Mouse (Mus musculus) testis, postnatal 10 days (tissue): Measurements from ENCODE around the gene Ccdc170.

ENCODE experiments used
- DNase-seq: peaks from one replicate; pipeline ENCODE4 v3.0.0; 2021; ENCODE audit warnings: low spot score

Ccdc170 gene

GRCm38 (mm10) chr10:4520394-4521102 is 38.2 kb downstream of the Ccdc170 start:
- DNase-seq: no peak

GRCm38 (mm10) chr10:4522116-4522515 is 39.8 kb downstream of the Ccdc170 start:
- DNase-seq: no peak

- no peak for DNase-seq
Observed at GRCm38 (mm10) chr10:4523078-4523477, 40.8 kb downstream of the Ccdc170 start.

DNA sequence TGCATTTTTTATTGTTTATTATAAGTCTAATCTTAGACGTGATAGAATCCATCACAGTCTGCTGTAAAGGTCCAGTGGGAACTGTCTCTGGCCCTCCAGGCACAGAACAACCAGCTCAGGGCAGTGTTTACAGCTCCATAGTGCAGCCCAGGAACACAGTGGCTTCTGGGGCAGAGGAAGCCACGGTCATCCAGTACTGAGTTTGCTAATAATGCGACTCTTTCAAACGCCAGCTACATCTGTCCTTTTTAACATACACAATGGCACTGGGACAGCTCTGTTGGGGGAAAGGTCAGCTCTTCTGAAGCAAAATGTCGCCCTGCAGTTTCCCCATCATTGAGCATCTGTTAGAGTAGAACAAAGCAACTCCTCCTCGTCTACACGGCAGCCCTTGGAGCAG is 45.7 kb downstream of the Ccdc170 start:
- no peak for DNase-seq

GRCm38 (mm10) chr10:4530638-4531235 is 48.4 kb downstream of the Ccdc170 start:
- DNase-seq: peak; percentile 48

DNA sequence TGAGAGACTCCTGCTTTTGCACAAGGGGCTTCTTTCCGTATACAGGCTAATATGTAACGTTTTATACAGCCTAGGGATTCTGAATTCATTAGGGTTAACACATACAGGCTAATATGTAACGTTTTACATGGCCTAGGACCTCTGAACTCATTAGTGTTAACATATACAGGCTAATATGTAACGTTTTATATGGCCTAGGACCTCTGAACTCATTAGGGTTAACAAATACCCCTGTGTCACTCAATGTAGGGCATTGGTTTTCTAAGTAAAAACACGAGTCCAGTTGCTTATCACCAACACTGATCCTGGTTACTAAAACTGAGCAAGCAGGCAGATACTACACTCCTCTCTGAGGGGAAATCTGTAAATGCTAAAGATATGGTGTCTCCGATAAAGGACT is 49.6 kb downstream of the Ccdc170 start:
- no peak for DNase-seq

GRCm38 (mm10) chr10:4532731-4533130 is 50.4 kb downstream of the Ccdc170 start:
- DNase-seq: no peak

DNA sequence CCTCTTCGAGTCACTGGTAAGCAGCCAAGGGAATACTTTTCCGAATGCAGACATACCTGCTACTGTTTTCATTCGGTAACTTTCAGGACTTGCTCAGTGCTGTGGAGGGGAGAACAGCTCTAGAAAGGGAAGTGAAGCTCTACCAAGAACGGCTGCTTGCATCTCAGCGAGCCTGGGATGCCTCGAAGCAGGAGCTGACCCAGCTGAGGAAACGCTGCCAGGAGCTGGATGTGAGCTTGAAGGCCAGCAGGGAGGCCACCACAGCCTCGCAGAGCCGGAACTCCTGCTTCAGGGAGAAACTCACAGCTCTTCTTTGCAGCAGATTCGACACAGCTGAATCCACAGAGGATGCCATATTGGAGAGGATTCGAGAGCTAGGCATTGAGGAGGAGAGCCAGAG is 51.6 kb downstream of the Ccdc170 start:
- peak; percentile 66 for DNase-seq

GRCm38 (mm10) chr10:4545550-4545949 is 63.2 kb downstream of the Ccdc170 start:
- DNase-seq: peak; percentile 56

DNA sequence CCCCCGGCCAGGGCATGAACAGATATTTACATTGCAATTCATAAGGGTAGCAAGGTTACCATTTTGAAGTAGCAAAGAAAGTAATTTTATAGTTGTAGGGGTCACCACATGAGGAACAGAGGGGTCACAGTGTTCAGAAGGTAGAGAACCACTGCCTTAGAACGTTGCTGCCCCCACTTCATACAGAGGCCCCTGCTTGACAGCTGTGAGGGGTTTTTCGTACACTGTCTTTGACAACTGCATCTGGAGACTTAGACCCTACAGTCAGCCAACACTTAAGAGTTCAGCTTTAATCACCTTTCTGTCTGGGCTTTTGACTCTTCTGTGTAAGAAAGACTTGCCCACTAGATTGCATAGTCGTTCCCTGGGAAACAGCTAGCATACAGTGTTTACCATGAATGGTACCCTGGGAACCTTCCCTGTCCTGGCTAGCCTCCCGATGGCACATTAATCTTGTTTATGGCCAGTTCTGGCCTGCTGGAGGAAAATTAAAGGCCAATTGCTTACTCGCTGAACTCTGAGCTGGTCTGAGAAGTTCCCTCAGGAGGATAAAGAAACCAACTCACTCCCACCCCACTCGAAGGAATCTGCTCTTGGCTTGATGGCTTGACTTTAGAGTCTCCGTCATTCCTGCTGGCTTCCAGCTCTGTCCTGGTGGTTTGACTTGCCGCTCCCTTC is 71.3 kb downstream of the Ccdc170 start:
- DNase-seq: no peak

DNA sequence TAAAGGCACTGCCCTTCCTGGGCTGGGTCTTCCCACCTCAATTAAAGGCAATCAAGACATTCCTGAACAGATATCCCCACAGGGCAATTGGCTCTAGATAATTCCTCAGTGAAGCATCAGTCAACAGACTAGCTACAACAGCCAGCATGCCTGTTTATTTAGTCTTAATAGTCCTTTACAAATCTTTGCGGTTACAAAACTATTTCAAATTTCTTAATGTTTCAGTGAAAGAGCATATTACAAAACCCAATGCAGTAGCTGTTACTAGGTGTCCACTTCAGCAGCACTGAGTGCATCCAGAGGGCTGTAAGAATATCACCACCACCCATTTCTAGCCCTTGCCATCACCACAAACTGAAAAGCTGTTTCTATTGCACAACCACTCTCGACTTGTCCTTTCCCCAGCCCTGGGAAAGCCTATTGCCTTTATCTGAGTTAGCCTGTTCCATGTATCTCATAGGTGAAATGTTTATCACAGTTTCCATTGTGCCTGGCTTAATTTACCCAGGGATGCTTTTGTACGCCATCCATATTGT is 74.6 kb downstream of the Ccdc170 start:
- no peak for DNase-seq

GRCm38 (mm10) chr10:4559132-4559531 is 76.8 kb downstream of the Ccdc170 start:
- no peak for DNase-seq

DNA sequence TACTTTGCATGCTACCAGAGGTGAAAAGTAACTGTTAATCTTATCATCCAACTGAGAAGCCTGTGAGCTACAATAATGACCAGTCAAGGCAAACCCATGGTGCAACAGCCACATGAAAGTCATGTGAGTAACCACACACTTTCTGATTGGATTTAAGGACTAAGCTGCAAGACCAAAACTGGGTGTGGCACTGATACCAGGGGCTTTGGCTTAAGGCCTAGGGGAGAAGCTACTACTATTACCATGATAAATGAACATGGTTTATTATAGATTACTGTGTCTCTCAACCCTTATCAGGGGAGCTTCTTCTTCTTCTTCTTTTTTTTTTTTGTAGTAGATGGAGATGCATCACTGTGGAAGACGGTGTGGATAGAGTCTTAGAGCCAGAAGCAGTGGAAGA is 82.8 kb downstream of the Ccdc170 start:
- no peak for DNase-seq

DNA sequence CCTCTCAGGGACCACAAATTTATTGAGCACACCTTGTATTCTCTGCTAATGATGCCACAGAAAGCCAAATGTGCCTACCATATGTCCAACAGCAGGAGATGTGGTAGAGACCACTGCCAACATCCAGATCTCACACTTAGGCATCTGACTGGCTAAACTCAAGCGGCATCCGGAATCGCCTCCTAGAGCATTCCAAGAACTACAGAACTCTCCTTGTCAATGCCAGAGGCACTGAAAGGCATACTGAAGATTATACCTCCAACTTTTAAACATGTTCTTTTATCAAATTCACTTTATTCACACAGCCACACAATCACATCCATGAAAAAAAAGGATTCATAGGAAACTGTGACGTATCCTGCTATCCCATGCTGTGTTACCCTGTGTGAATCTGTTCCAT is 88.5 kb downstream of the Ccdc170 start:
- DNase-seq: no peak

- no peak for DNase-seq
Observed at GRCm38 (mm10) chr10:4571304-4571703, 89.0 kb downstream of the Ccdc170 start.

GRCm38 (mm10) chr10:4581905-4582304 is 99.6 kb downstream of the Ccdc170 start:
- no peak for DNase-seq

DNA sequence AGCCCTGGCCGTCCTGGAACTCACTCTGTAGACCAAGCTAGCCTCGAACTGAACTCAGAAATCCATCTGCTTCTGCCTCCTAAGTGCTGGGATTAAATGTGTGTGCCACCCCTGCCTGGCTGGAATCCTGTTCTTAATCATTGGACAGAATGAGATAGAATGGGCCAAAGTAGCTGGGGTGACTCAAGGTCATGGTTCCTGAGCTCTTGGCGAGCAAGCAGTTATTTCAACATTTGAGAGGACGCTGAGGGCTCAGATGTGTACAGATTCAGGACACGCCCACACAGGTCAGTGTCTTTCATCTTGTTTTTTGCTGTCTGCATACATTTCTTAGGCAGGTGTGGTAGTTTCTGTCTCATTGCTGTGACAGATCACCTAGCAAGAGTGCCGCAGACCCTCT is 104.4 kb downstream of the Ccdc170 start:
- no peak for DNase-seq

DNA sequence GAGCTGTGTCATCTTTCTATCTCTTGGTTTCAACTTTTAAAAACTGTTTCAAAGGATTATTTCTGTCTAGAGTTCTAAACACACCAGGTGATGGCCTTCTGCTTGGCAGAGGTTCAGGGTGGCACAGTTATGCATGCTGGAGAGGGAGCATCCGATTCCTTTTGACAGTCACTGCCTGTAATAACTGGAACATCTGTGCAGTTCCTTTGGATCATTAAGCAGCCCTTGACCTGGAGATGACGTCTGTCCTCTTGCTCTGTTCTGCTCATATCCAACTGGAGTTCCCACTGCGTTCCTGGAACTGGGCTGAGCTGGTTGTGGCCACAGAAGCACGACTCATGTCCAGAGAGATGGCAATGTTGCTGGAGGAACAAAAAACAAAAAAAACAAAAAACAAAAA is 107.3 kb downstream of the Ccdc170 start:
- DNase-seq: no peak

DNA sequence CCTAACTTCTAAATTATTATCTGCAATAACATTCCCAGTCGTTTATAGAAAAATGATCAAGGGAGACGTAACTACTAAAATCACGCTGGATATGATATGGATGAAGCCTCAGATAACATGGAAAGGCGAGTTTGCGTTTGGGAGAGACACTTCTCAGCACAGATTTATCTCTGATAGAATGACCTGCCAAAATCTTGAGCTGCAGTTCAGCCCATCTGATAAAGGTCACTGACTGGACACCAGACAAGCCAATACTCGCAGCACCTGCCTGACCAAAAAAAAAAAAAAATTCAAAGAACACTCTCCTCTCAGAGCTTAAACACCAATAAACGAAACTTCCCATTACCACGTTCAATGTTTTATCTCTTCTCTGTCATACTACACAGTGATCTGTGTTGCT is 108.7 kb downstream of the Ccdc170 start:
- no peak for DNase-seq

DNA sequence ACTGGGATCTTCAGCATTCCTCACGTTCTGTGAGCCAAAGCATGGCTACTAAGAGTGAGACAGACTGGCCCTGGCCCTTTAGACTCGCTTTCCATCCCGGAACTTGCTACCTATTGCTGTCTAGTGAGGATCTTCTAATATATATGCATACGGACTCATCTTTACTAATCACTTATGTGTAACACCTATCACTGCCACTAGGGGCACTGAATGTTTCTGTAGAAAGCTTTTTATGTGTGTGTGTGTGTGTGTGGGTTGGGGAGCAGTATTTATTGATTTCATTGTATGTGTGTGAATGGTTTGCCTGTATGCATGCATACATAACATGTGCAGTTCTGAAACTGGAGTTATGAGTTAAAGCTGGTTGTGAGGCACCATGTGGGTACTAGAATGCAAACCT is 111.5 kb downstream of the Ccdc170 start:
- DNase-seq: no peak

DNA sequence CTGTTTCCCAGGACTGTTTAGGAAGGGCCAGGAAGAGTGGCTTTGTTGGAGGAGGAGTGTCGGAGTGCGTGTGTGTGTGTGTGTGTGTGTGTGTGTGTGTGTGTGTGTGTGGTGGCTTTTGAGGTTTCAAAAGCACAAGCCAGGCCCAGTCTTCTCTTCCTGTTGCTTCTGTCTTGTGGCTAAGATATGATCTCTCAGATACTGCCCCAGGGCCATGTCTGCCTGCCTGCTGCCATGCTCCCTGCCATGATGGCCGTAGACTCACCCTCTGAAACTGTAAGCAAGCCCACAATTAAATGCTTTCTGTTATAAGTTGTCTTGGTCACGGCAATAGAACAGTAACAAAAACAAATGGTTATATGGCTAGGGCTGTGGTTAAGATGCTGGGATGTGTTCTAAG is 114.9 kb downstream of the Ccdc170 start:
- DNase-seq: no peak

DNA sequence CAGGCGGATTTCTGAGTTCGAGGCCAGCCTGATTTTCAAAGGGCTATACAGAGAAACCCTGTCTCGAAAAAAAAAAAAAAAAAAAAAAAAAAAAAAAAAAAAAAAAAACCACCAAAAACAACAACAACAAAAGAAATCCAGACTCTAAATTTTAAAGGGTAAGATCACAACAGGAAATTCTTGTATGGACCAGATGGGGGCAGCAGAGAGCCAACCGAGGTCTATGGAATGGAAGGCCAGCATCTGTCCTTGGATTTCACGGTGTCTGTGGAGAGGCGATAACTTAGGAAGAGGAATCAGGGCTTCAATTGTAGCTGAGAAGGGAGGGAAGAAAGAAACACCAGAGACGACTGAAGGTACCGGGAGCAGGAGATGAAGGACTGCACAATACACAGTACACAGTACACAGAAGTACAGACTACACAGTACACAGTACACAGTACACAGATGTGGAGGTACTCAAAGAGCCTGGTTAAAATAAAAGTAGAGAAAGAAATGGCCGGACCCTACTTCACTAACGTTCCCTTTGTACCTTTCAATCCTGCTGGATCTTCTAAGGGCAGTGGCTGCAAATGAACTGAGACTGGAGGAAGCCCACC is 116.0 kb downstream of the Ccdc170 start:
- peak; percentile 83 for DNase-seq

DNA sequence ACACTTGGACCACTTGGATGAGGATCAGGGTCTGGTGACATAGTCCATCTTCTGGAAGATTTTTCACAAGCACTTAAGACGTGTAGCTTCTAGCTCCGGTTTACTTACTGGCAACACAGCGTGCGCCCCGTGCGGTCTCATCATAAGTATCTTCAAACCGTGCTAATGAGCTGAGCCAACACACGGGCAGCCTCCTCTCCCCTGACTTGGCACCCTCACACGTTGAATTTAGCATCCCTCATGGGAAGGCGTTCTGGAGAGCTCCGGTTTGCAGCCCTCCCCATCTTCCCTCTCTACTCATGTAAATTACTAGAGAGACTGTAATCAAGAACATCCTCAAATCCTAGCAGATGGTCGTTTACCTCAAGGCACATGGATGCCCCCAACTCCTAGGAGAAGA is 116.6 kb downstream of the Ccdc170 start:
- no peak for DNase-seq
